Mouse (Mus musculus) MEL (cell line): ENCODE results near the gene Prrg2. TPM values are rescaled to one million over a fixed set of nuclear protein-coding genes. Genes with fewer than 3 reads are reported as not detected.

Source experiments
- DNase-seq: peaks from one replicate; pipeline ENCODE4 v3.0.0; 2011; ENCODE audit warnings: low read depth, low spot score
- H3K27ac ChIP-seq: 2 replicates; pipeline ENCODE4 v1.5.1; 2012; ENCODE audit warnings: low read depth, mild to moderate bottlenecking, control low read depth, low read length, moderate library complexity; ENCODE audit not compliant: control insufficient read depth
- H3K27me3 ChIP-seq, 2 experiments: fragments of 150-350 bp in 1 of 2; sonication (generic) in 1 of 2; 2 replicates each; pipeline ENCODE4 v1.6.1; 2012; ENCODE audit warnings: low read length in 2 of 2, mild to moderate bottlenecking in 2 of 2, improper control_type of control experiment in 1 of 2, moderate library complexity in 1 of 2; ENCODE audit not compliant: insufficient read depth in 2 of 2, control insufficient read depth in 1 of 2
- H3K36me3 ChIP-seq, 2 experiments: 2 replicates each; pipeline ENCODE4 v1.6.1; 2012 to 2014; ENCODE audit warnings: low read length in 2 of 2, improper control_type of control experiment in 1 of 2, inconsistent platforms in 1 of 2, mild to moderate bottlenecking in 1 of 2; ENCODE audit not compliant: insufficient read depth in 2 of 2, control insufficient read depth in 1 of 2
- H3K4me1 ChIP-seq, 2 experiments: fragments of 150-350 bp in 1 of 2; sonication (generic) in 1 of 2; 2 replicates each; pipeline ENCODE4 v1.6.1; 2012; ENCODE audit warnings: low read length in 2 of 2, improper control_type of control experiment in 1 of 2, mild to moderate bottlenecking in 1 of 2; ENCODE audit not compliant: insufficient read depth in 2 of 2, control insufficient read depth in 1 of 2
- H3K4me3 ChIP-seq, 2 experiments: fragments of 150-350 bp in 1 of 2; sonication (generic) in 1 of 2; 2 replicates each; pipeline ENCODE4 v1.5.1; 2012; ENCODE audit warnings: low read depth in 2 of 2, low read length in 2 of 2, mild to moderate bottlenecking in 2 of 2, moderate library complexity in 2 of 2, control low read depth in 1 of 2, improper control_type of control experiment in 1 of 2; ENCODE audit not compliant: control insufficient read depth in 1 of 2, insufficient read depth in 1 of 2
- H3K79me2 ChIP-seq: 2 replicates; pipeline ENCODE4 v1.6.1; 2012; ENCODE audit warnings: mild to moderate bottlenecking, low read length, moderate library complexity; ENCODE audit not compliant: control insufficient read depth, poor library complexity, insufficient read depth
- H3K9ac ChIP-seq: 2 replicates; pipeline ENCODE4 v1.6.1; 2012; ENCODE audit warnings: low read depth, mild to moderate bottlenecking, control low read depth, low read length, moderate library complexity; ENCODE audit not compliant: control insufficient read depth, poor library complexity, severe bottlenecking
- H3K9me3 ChIP-seq: fragments of 150-350 bp; sonication (generic); replicated peaks from 2 replicates; pipeline ENCODE4 v1.6.1; 2012; ENCODE audit warnings: mild to moderate bottlenecking, low read length, improper control_type of control experiment, moderate library complexity; ENCODE audit not compliant: insufficient read depth
- CHD2 ChIP-seq: IDR thresholded peaks from 2 replicates; pipeline ENCODE4 v1.6.1; 2011; ENCODE audit warnings: low read length, improper control_type of control experiment
- CTCF ChIP-seq, 3 experiments: IDR thresholded peaks in 2 of 3; conservative IDR thresholded peaks in 1 of 3; 2 replicates each; pipeline ENCODE4 v1.5.1; 2011 to 2012; ENCODE audit warnings: low read length in 3 of 3, low read depth in 2 of 3, mild to moderate bottlenecking in 2 of 3, improper control_type of control experiment in 1 of 3, inconsistent platforms in 1 of 3, mixed read lengths in 1 of 3, moderate library complexity in 1 of 3; ENCODE audit not compliant: control insufficient read depth in 1 of 3, insufficient read depth in 1 of 3, poor library complexity in 1 of 3, severe bottlenecking in 1 of 3
- E2F4 ChIP-seq: IDR thresholded peaks from 2 replicates; pipeline ENCODE4 v1.6.1; 2011; ENCODE audit warnings: low read depth, low read length, improper control_type of control experiment, borderline replicate concordance
- ELF1 ChIP-seq: IDR thresholded peaks from 2 replicates; pipeline ENCODE4 v1.6.1; 2014; ENCODE audit warnings: low read depth, mild to moderate bottlenecking, inconsistent platforms, low read length, improper control_type of control experiment, moderate library complexity
- GATA1 ChIP-seq: IDR thresholded peaks from 2 replicates; pipeline ENCODE4 v1.6.1; 2011; ENCODE audit warnings: low read depth, low read length, improper control_type of control experiment
- JUND ChIP-seq: IDR thresholded peaks from 2 replicates; pipeline ENCODE4 v1.6.1; 2011; ENCODE audit warnings: low read depth, mild to moderate bottlenecking, improper control_type of control experiment, low read length
- KAT2A ChIP-seq: conservative IDR thresholded peaks from 2 replicates; pipeline ENCODE4 v1.6.1; 2012; ENCODE audit warnings: low read depth, low read length, improper control_type of control experiment, inconsistent platforms
- MAFK ChIP-seq: IDR thresholded peaks from 2 replicates; pipeline ENCODE4 v1.6.1; 2011; ENCODE audit warnings: low read depth, mild to moderate bottlenecking, low read length, improper control_type of control experiment, borderline replicate concordance
- MEF2A ChIP-seq: IDR thresholded peaks from 2 replicates; pipeline ENCODE4 v1.6.1; 2014; ENCODE audit warnings: low read depth, mild to moderate bottlenecking, inconsistent platforms, low read length, improper control_type of control experiment; ENCODE audit not compliant: poor library complexity, insufficient replicate concordance, severe bottlenecking; ENCODE audit errors: extremely low read depth
- RAD21 ChIP-seq: IDR thresholded peaks from 2 replicates; pipeline ENCODE4 v1.6.1; 2011; ENCODE audit warnings: mild to moderate bottlenecking, low read depth, low read length, improper control_type of control experiment
- SIN3A ChIP-seq: IDR thresholded peaks from 2 replicates; pipeline ENCODE4 v1.6.1; 2012; ENCODE audit warnings: low read length, improper control_type of control experiment, inconsistent platforms
- SMC3 ChIP-seq: IDR thresholded peaks from 2 replicates; pipeline ENCODE4 v1.6.1; 2011; ENCODE audit warnings: low read depth, low read length, improper control_type of control experiment
- TAL1 ChIP-seq: IDR thresholded peaks from 2 replicates; pipeline ENCODE4 v1.6.1; 2012; ENCODE audit warnings: mild to moderate bottlenecking, inconsistent platforms, low read length, moderate library complexity, mixed read lengths
- TBP ChIP-seq: IDR thresholded peaks from 2 replicates; pipeline ENCODE4 v1.8.0; 2011; ENCODE audit warnings: low read depth, low read length, improper control_type of control experiment
- TCF12 ChIP-seq: IDR thresholded peaks from 2 replicates; pipeline ENCODE4 v1.6.1; 2014; ENCODE audit warnings: low read depth, mild to moderate bottlenecking, inconsistent platforms, low read length, improper control_type of control experiment, moderate library complexity
- UBTF ChIP-seq: IDR thresholded peaks from 2 replicates; pipeline ENCODE4 v1.6.1; 2012; ENCODE audit warnings: low read depth, mild to moderate bottlenecking, inconsistent platforms, low read length, improper control_type of control experiment, moderate library complexity, borderline replicate concordance; ENCODE audit not compliant: insufficient read depth
- USF1 ChIP-seq: IDR thresholded peaks from 2 replicates; pipeline ENCODE4 v1.6.1; 2014; ENCODE audit warnings: low read depth, mild to moderate bottlenecking, inconsistent platforms, low read length, improper control_type of control experiment, moderate library complexity
- USF2 ChIP-seq, 2 experiments: IDR thresholded peaks; 2 replicates each; pipeline ENCODE4 v1.6.1; 2011 to 2012; ENCODE audit warnings: improper control_type of control experiment in 2 of 2, low read length in 2 of 2, borderline replicate concordance in 1 of 2, inconsistent platforms in 1 of 2, low read depth in 1 of 2, mild to moderate bottlenecking in 1 of 2; ENCODE audit not compliant: insufficient read depth in 1 of 2
- ZC3H11A ChIP-seq: IDR thresholded peaks from 2 replicates; pipeline ENCODE4 v1.6.1; 2012; ENCODE audit warnings: low read depth, mild to moderate bottlenecking, inconsistent platforms, low read length, improper control_type of control experiment
- ZKSCAN1 ChIP-seq: IDR thresholded peaks from 2 replicates; pipeline ENCODE4 v1.6.1; 2012; ENCODE audit warnings: low read depth, mild to moderate bottlenecking, inconsistent platforms, low read length, improper control_type of control experiment, moderate library complexity
- ZMIZ1 ChIP-seq: IDR thresholded peaks from 2 replicates; pipeline ENCODE4 v1.6.1; 2012; ENCODE audit warnings: low read depth, mild to moderate bottlenecking, inconsistent platforms, low read length, improper control_type of control experiment, moderate library complexity
- ZNF384 ChIP-seq: IDR thresholded peaks from 2 replicates; pipeline ENCODE4 v1.6.1; 2012; ENCODE audit warnings: low read depth, mild to moderate bottlenecking, inconsistent platforms, low read length, improper control_type of control experiment
- polyA plus RNA-seq, 2 experiments: library from polyadenylated mRNA; stranded (reverse) in 1 of 2; unstranded in 1 of 2; fragments of >175 nt in 1 of 2; fragments of >200 nt in 1 of 2; gene quantifications; 2 replicates each; pipeline versions ENCODE4 v1.2.1 to v1.2.4; 2012; ENCODE audit warnings: low replicate concordance in 2 of 2, low read depth in 1 of 2; ENCODE audit not compliant: insufficient read length in 2 of 2, insufficient read depth in 1 of 2, missing spikeins in 1 of 2
- total RNA-seq: library from RNA; depleted of rRNA; stranded (reverse); fragments of 300-350 nt; gene quantifications from 2 replicates; pipeline ENCODE4 v1.2.3, GENCODE M21; 2012

The Prrg2 gene
- total and polyA plus RNA-seq, 3 experiments, result 7.5 to 16.9 TPM; not detected in 1

DNA sequence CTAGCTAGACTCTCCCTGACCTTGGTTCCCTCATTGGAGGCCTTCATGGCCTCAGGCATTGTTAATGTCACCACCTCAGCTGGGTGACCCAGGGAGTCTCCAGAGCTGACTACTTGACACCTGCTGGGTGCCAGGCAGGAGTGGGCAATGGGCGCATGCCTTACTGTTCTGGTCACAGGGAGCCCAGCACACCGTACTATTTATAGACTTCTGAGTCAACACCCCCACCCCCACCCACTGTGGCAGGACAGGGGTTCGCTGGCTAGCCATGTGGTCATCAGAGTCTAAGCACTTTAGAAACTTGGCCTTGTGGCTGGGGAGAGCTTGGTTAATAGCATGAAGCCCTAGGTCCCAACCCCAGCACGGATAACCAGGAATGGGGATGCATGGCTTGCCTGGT is 12.9 kb upstream of the Prrg2 start:
- peaks cover 2% of the 10 kb centered on the region for H3K79me2 ChIP-seq
- TF ChIP-seq MEF2A (no peak), CTCF (IDR thresholded peaks at IDR 0.05 in 2 of 3, conservative IDR thresholded peaks at IDR 0.05 in 1 of 3; ENCODE audit: control insufficient read depth in 1 of 3, insufficient read depth in 1 of 3, low read depth in 2 of 3, low read length in 3 of 3, poor library complexity in 1 of 3, severe bottlenecking in 1 of 3) (no peak), ELF1 (no peak), USF2 (IDR thresholded peaks at IDR 0.05; ENCODE audit: borderline replicate concordance in 1 of 2, insufficient read depth in 1 of 2, low read depth in 1 of 2, low read length in 2 of 2) (no peak), TBP (no peak), ZC3H11A (no peak), KAT2A (no peak), SMC3 (no peak), ZNF384 (no peak), TCF12 (no peak), GATA1 (no peak), JUND (no peak), USF1 (no peak)
- TF ChIP-seq, all 39 proteins: peak for 0
- H3K9me3 ChIP-seq, result no peaks in the 10 kb centered on the region
- H3K9ac ChIP-seq, result no peak overlapping the region
- no peaks in the 10 kb centered on the region for H3K27me3 ChIP-seq
- no peak overlapping the region for H3K4me3 ChIP-seq
- DNase-seq, result no peak
- no peak overlapping the region for H3K27ac ChIP-seq
- no peaks in the 10 kb centered on the region for H3K4me1 ChIP-seq
- no peaks in the 10 kb centered on the region for H3K36me3 ChIP-seq

DNA sequence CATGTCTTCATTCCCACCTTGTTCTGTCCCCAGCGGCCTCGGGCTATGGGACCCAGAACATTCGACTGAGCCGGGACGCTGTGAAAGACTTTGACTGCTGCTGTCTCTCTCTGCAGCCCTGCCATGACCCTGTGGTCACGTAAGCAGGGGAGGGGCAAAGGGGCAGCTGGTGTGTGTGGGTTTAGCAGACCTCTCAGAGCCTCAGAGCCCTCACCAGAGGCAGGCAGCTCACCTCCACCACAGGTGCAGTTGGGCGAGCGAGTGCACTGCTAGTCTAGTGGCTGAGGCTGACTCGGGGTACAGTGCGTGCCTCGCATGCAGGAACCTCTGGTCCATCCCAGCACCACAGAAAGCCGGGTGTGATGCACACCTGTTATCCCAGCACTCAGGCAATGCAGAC is 11.5 kb upstream of the Prrg2 start:
- no peak for DNase-seq
- Histone ChIP-seq H3K4me1 (no peaks in the 10 kb centered on the region), H3K27ac (no peak overlapping the region), H3K36me3 (no peaks in the 10 kb centered on the region), H3K27me3 (no peaks in the 10 kb centered on the region), H3K79me2 (peaks cover 15% of the 10 kb centered on the region), H3K9me3 (no peaks in the 10 kb centered on the region), H3K4me3 (no peak overlapping the region), H3K9ac (no peak overlapping the region)
- TF ChIP-seq TAL1 (no peak), ELF1 (no peak), E2F4 (no peak), USF1 (no peak), SIN3A (no peak), UBTF (no peak), RAD21 (no peak), ZMIZ1 (no peak), CHD2 (no peak), ZKSCAN1 (no peak), TCF12 (no peak), MAFK (no peak), CTCF (IDR thresholded peaks at IDR 0.05 in 2 of 3, conservative IDR thresholded peaks at IDR 0.05 in 1 of 3; ENCODE audit: control insufficient read depth in 1 of 3, insufficient read depth in 1 of 3, low read depth in 2 of 3, low read length in 3 of 3, poor library complexity in 1 of 3, severe bottlenecking in 1 of 3) (no peak)
